Mouse (Mus musculus) neural tube, embryonic 12.5 days (tissue): ENCODE measurements around the gene Insyn1. TPM values are rescaled to one million over a fixed set of nuclear protein-coding genes. Genes with fewer than 3 reads are reported as not detected.

Experiments used
- ATAC-seq: fragments of 200-750 bp; cut with Nextera tagmentation; 2 replicates; pipeline ENCODE4 v1.8.0; 2017; ENCODE audit warnings: low read depth, mild to moderate bottlenecking, moderate TSS enrichment, moderate library complexity; ENCODE audit not compliant: low FRiP score
- H3K27ac ChIP-seq: fragments of 300-500 bp; sonication (generic); 2 replicates; pipeline ENCODE4 v1.5.1; 2016
- H3K27me3 ChIP-seq: fragments of 300-500 bp; sonication (generic); replicated peaks from 2 replicates; pipeline ENCODE4 v1.6.1; 2016; ENCODE audit warnings: mild to moderate bottlenecking
- H3K36me3 ChIP-seq: fragments of 300-500 bp; sonication (generic); 2 replicates; pipeline ENCODE4 v1.6.1; 2016; ENCODE audit warnings: mild to moderate bottlenecking
- H3K4me1 ChIP-seq: fragments of 300-500 bp; sonication (generic); 2 replicates; pipeline ENCODE4 v1.6.1; 2016
- H3K4me2 ChIP-seq: fragments of 300-500 bp; sonication (generic); replicated peaks from 2 replicates; pipeline ENCODE4 v1.6.1; 2016; ENCODE audit warnings: mild to moderate bottlenecking
- H3K4me3 ChIP-seq: fragments of 300-500 bp; sonication (generic); 2 replicates; pipeline ENCODE4 v1.5.1; 2016
- H3K9ac ChIP-seq: fragments of 300-500 bp; sonication (generic); 2 replicates; pipeline ENCODE4 v1.6.1; 2016; ENCODE audit warnings: mild to moderate bottlenecking
- H3K9me3 ChIP-seq: fragments of 300-500 bp; sonication (generic); 2 replicates; pipeline ENCODE4 v1.6.1; 2016; ENCODE audit warnings: mild to moderate bottlenecking
- WGBS: fragments of 180-500 bp; shearing (Covaris S2); methylation state at CpG from one replicate; pipeline ENCODE4 v1.1.7; 2016; 5-methylcytosine and 5-hydroxymethylcytosine counted together
- polyA plus RNA-seq: library from polyadenylated mRNA; unstranded; fragments of >200 nt; fragmentation: Nextera tagmentation; extraction: Ambion mirVana; gene quantifications from 2 replicates; pipeline ENCODE4 v1.2.1, GENCODE M21; 2016

Gene Insyn1
- polyA plus RNA-seq, 1 experiment from 2014 or later: 6.8 TPM

DNA sequence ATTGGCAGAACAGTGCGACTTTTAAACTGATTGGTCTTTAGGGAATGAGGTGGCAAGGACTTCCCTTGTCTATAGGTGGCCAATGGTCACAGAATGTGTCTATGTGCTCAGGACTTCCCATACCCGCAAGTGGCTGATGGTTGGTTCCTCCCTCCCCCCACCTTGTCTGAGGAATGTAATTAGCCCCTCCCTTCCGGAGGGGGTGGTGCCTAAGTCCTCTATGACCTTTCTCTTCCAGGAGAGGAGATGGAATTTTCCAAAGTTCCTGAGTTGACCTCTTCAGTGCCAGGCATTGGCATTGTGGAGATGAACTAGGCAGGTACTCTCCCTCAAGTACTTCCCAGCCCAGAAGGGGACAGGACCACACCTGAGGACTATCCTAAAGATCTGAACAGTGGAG, 33.5 kb upstream of the Insyn1 start:
- 37% methylated on average over 3 of the region's 3 CpGs for WGBS
- Histone ChIP-seq H3K27ac (no peak overlapping the region), H3K4me3 (no peak overlapping the region)

DNA sequence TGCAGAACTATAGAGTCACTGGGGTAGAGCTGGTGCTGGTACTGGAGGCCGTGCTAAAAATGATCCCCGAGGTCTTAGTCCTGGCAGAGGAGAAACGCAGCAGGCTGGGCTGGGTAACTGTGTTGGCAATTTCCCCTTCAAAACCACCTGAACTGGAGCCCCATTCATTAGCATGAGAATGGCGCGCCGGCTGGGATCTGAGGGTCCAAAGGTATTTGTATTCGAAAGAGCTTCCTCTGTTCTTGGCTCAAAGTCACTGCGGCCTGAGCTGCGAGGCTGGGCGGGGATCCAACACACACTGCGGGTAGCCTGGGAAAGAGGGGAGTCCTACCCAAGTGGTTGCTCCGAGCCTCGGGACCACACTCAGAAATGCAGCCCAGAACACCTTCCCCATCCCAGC, 32.6 kb upstream of the Insyn1 start:
- Histone ChIP-seq H3K4me3 (no peak overlapping the region), H3K27me3 (no peaks in the 10 kb centered on the region; the same call in 1 of the 2 replicates), H3K9ac (no peak overlapping the region), H3K36me3 (no peaks in the 10 kb centered on the region), H3K4me1 (peaks cover 20% of the 10 kb centered on the region), H3K4me2 (no peak overlapping the region), H3K27ac (no peak overlapping the region), H3K9me3 (no peaks in the 10 kb centered on the region)
- 6% methylated on average over 13 of the region's 13 CpGs for WGBS
- no peak for ATAC-seq

More for the DNA sequence above, 33.5 kb upstream of the Insyn1 start:
- no peak overlapping the region for H3K9ac ChIP-seq
- peaks cover 20% of the 10 kb centered on the region for H3K4me1 ChIP-seq
- no peak overlapping the region for H3K4me2 ChIP-seq
- H3K9me3 ChIP-seq: no peaks in the 10 kb centered on the region
- no peaks in the 10 kb centered on the region; the same call in 1 of the 2 replicates for H3K27me3 ChIP-seq
- no peaks in the 10 kb centered on the region for H3K36me3 ChIP-seq
- ATAC-seq: no peak

DNA sequence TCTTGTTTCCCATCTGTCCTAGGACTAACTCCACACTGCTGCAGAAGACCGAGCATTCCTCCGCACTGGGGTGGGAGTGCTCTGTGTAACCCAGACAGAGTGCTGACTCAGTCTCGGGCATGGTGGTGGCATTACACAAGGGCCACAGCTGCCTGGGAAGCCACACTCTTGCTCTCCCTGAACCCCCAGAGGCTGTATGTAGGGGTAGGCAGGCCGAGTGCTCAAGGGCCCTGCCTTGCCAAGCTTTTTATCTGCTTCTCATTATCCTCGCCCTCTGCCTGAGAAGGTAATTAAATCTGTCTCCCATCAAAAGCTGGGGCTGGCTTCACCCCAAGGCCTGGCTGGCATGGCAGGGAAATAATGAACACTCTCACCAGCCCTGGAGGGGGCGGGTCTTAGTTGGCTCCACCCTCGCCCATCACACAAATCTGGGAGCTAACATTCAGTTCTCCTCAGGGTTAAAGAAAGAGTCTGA, 30.9 kb upstream of the Insyn1 start:
- Histone ChIP-seq H3K4me1 (peaks cover 20% of the 10 kb centered on the region), H3K4me2 (no peak overlapping the region), H3K27ac (no peak overlapping the region), H3K27me3 (no peaks in the 10 kb centered on the region; the same call in 1 of the 2 replicates), H3K4me3 (no peak overlapping the region), H3K9ac (no peak overlapping the region), H3K9me3 (no peaks in the 10 kb centered on the region), H3K36me3 (no peaks in the 10 kb centered on the region)
- WGBS: 61% methylated on average over 7 of the region's 7 CpGs
- ATAC-seq: peak; percentile 63

DNA sequence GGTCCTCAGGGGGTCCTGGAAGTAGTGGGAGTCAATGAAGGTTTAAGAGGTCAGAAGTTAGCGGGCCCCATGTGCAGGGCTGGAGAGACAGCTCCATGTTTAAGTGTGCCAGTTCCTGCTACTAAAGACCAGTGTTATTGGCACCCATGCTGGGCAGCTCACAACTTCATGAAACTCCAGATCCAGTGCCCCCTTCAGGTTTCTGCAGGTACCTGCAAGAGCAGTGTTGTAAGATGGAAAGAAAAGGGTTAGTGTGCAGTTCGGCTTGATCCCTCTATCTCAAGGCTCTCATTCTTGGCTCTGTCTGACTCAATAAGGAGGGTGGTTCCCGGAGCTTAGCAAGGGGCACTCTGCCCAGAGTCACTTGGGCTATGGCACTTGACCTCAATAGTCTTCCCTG, 30.1 kb upstream of the Insyn1 start:
- no peak for ATAC-seq

DNA sequence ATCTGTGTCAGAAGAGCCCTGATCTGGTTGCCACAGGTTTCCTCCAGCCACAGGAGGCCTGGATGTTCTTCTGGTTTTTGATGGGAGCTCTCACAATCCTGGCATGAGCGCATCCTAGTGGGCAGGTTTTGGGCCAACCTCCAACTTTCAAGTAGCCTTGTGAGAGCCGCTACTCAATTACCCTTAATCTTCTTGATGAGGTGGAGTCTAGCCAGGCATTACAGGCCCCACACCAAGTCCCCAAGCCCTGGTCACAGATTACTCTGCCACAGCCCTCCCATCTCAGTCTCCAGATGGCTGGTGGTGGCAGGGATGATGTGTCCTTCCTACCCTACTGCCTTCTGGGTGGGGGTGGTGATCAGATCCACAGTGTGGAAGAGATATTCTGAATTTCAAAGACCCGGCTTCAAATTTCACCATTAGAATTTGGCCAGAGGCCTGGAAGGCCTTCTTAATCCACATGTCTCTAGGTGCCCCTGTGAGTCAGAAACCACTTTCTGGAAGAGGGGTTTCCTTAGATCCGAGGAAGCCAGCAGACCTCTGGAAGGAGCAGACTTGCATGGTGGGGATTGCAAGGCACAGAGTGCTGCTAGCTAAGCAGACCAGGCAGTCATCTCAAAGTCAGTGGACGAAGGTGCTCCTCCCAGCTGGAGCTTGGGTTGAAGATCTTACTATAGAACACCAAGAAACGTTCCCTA, 29.4 kb upstream of the Insyn1 start:
- no peak overlapping the region for H3K27ac ChIP-seq
- no peak overlapping the region for H3K4me3 ChIP-seq
- no peak overlapping the region for H3K4me2 ChIP-seq
- no peak for ATAC-seq
- no peaks in the 10 kb centered on the region; the same call in 1 of the 2 replicates for H3K27me3 ChIP-seq
- H3K4me1 ChIP-seq: peaks cover 20% of the 10 kb centered on the region
- WGBS: 87% methylated on average over 6 of the region's 6 CpGs
- no peaks in the 10 kb centered on the region for H3K9me3 ChIP-seq
- H3K9ac ChIP-seq: no peak overlapping the region
- no peaks in the 10 kb centered on the region for H3K36me3 ChIP-seq

More for the DNA sequence above, 30.1 kb upstream of the Insyn1 start:
- 86% methylated on average over 3 of the region's 3 CpGs for WGBS
- Histone ChIP-seq H3K4me3 (no peak overlapping the region), H3K9me3 (no peaks in the 10 kb centered on the region), H3K4me2 (no peak overlapping the region), H3K27me3 (no peaks in the 10 kb centered on the region; the same call in 1 of the 2 replicates), H3K27ac (no peak overlapping the region), H3K9ac (no peak overlapping the region), H3K36me3 (no peaks in the 10 kb centered on the region), H3K4me1 (peaks cover 20% of the 10 kb centered on the region)

DNA sequence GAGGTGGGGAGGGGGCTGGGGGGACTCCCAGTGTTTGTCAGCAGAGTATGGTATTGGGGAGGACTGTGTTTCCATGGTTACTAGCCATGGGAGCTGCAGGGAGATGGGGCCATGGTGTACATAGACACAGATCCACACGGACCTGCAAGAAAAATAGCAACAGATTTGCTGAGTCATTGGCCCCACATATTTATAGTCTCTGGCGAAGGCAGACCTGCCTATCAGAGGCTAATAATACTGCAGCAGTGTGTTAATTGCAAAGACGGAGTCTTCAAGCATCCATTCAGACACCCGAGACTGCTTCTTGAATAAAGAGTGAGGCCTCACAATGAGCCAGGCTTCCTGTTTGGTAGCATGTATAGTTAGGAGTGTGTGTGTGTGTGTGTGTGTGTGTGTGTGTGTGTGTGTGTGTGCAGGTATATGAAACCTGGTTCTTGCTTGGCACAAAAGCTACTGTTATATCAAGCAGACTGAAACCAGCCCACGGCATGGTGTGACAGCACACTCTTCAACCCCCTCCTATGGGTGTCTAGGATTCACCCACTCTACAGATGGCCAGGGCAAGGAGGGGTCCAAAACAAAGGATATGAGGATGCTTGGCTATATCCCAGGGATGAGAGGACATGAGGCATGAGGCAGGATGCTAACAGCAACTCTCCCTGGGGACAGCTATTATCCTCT, 20.9 kb upstream of the Insyn1 start:
- Histone ChIP-seq H3K9ac (no peak overlapping the region), H3K4me2 (no peak overlapping the region), H3K27ac (no peak overlapping the region), H3K4me1 (0 out of 2 replicates have a peak, but pooled peaks cover 4% of the 10 kb centered on the region), H3K27me3 (no peaks in the 10 kb centered on the region), H3K9me3 (no peaks in the 10 kb centered on the region), H3K4me3 (no peak overlapping the region), H3K36me3 (no peaks in the 10 kb centered on the region)
- no peak for ATAC-seq
- 68% methylated on average over 5 of the region's 5 CpGs for WGBS

DNA sequence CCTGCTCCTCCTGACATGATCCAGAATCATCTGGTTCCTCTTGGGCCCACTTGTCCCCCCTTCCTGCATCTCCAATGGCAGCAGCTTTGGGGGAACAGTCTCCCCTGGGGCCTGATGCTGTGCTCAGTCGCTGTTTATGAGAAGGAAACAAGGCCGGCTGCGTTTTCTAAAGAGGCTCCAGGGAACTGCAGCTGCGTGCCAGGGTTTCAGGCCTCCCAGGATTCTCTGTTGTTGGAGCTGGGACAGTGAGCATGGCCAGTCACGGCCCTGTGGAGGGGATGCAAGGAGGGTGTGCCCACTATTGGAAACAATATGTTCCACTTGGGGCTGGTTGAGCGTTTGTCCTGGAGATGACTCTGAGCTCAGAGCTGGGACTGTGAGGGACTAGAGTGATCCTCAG, 17.9 kb upstream of the Insyn1 start:
- Histone ChIP-seq H3K4me3 (no peak overlapping the region), H3K9me3 (no peaks in the 10 kb centered on the region), H3K27ac (no peak overlapping the region), H3K36me3 (no peaks in the 10 kb centered on the region), H3K4me1 (0 out of 2 replicates have a peak, but pooled peaks cover 4% of the 10 kb centered on the region), H3K9ac (no peak overlapping the region), H3K27me3 (no peaks in the 10 kb centered on the region), H3K4me2 (no peak overlapping the region)
- WGBS: 42% methylated on average over 6 of the region's 6 CpGs
- ATAC-seq: no peak

DNA sequence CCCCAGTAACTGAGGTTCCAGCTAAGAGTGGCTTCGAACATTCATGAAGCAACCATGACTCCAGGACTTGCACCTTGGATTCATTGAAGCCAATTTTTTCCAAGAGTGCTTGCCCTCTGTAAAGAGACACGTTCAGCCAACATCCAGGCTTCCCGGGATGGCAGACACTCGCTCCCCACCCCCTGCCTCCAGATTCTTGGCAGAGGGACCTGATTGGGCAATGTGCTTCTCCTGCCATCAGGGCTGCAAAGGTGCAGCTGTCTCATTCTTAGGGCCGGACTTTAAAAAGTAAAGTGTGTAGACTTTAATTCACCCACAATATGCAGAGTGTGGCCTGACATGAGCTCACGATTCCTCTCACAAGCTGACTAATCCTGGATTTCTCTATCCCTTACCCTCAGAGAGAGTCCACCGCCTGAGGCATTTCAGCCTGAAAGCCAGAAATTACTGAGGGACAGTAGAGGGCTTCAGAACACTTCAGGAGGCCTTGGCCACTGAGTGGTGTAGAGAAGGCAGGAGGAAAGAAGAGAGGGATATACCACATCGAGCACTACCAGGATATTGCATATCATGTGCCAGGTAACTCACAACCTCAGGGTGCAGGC, 15.1 kb upstream of the Insyn1 start:
- Histone ChIP-seq H3K4me1 (no peaks in the 10 kb centered on the region), H3K9me3 (no peaks in the 10 kb centered on the region), H3K27me3 (no peaks in the 10 kb centered on the region), H3K4me3 (no peak overlapping the region), H3K4me2 (no peak overlapping the region), H3K9ac (no peak overlapping the region), H3K27ac (no peak overlapping the region), H3K36me3 (no peaks in the 10 kb centered on the region)
- no peak for ATAC-seq
- 79% methylated on average over 8 of the region's 8 CpGs for WGBS

DNA sequence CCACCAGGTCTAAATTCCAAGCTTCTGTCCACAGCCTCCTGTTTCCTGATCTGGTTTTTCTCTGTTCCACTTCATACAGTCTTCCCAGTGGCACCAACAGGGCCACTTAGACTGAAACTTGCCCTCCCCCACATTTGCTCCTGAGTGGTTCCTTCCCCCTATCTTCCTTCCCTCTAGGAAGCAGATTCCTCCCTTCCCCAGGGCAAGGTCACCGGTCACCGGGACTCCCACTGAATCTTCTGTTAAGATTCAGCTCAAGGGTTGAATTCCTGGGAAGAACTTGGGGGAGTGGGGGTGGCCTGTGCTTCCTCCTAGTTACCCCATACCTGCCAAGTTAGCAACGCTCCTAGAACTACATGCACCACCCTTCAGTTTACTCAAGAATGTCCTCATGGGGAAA, 1.3 kb upstream of the Insyn1 start:
- peaks cover 16% of the 10 kb centered on the region for H3K4me1 ChIP-seq
- no peak overlapping the region for H3K9ac ChIP-seq
- no peak for ATAC-seq
- WGBS: 16% methylated on average over 3 of the region's 3 CpGs
- no peaks in the 10 kb centered on the region for H3K9me3 ChIP-seq
- no peak overlapping the region for H3K4me3 ChIP-seq
- peaks cover 35% of the 10 kb centered on the region for H3K27me3 ChIP-seq
- no peak overlapping the region for H3K27ac ChIP-seq
- H3K4me2 ChIP-seq: no peak overlapping the region
- H3K36me3 ChIP-seq: no peaks in the 10 kb centered on the region

DNA sequence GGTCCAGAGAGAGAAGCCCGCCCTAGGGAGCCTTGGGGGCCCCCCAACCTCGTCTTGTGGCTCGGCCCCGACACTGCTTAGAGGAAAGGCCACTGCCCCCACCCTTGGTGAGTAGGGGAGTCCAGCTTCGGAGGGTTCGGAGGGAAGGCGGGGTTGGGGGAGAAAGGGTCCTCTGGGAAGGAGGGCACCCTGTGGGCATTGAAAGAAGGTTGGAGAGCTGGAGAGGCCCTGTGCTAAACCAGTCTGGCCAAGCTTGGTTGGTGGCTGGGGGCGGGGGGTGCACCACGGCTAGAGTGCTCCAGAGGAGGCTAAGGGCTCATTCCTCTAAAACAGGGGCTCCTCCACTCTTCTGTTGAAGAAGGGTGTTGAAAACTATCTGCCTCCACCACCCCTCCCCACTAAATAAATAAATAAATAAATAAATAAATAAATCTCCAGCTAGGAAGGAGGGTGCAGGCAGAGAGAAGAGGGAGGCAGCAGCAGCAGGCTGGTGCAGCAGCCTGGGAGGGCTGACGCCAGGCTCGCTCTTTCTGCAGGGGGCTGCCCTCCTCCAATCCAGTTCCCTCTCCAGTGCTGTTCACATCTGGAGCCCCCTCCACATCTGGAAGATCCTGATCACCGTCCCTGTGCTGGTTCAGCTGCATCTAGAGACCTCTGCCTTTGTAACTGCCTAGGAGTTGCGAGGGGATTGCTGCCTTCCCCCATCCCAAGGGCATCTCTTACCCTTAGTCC, 896 bp downstream of the Insyn1 start:
- Histone ChIP-seq H3K36me3 (no peaks in the 10 kb centered on the region), H3K4me1 (peaks cover 16% of the 10 kb centered on the region), H3K27ac (no peak overlapping the region), H3K4me3 (peak overlapping the region; percentile 71), H3K4me2 (peak overlapping the region; percentile 98), H3K9me3 (no peaks in the 10 kb centered on the region), H3K27me3 (peaks cover 35% of the 10 kb centered on the region), H3K9ac (peak overlapping the region; percentile 85)
- whole genome bisulfite sequencing: 2% methylated on average over 13 of the region's 13 CpGs
- ATAC-seq: peak; percentile 34; the same call in 1 of the 2 replicates

DNA sequence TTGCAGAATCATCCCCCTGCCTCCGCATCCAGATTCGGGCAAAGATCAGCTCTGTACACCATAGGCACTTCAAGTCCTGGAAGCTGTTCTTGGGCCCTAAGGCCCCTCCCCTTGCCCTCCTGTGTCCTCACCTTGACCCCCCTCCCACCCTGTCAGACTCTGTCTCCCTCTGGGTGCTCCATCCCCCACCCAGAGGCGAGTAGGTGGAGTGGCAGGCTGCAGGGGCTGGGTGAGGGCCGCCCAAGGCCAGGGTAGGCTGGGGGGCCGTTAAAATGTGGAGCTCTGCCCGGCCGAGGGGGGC, 1.4 kb downstream of the Insyn1 start:
- Histone ChIP-seq H3K4me3 (peak overlapping the region; percentile 71), H3K9me3 (no peaks in the 10 kb centered on the region), H3K4me2 (peak overlapping the region; percentile 98), H3K9ac (peak overlapping the region; percentile 41), H3K27ac (no peak overlapping the region), H3K27me3 (peaks cover 35% of the 10 kb centered on the region), H3K4me1 (peaks cover 16% of the 10 kb centered on the region), H3K36me3 (no peaks in the 10 kb centered on the region)
- WGBS: 11% methylated on average over 7 of the region's 7 CpGs
- peak; percentile 30; the same call in 1 of the 2 replicates for ATAC-seq

DNA sequence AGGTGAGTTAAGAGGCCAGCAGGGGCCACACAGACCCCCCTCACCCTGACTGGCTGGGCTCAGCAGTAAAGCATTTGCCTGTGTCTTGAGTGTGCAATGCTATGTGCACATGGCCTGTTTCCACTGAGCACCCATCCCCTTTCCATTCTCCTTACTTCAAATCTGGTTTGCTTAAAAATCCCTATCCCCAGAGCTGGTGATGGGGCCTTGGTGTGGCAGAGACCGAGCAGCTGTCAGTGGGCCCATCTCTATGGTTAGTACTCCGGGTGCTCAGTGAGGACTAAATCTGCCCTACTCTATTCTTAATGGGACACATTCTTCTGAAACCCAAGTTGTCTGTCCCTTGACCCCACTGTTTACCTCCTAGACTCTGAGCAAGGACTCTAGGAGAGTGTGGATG, 2.0 kb downstream of the Insyn1 start:
- Histone ChIP-seq H3K4me1 (peaks cover 16% of the 10 kb centered on the region), H3K36me3 (no peaks in the 10 kb centered on the region), H3K27ac (no peak overlapping the region), H3K9ac (peak overlapping the region; percentile 41; the same call in 1 of the 2 replicates), H3K4me3 (no peak overlapping the region; the same call in 1 of the 2 replicates), H3K9me3 (no peaks in the 10 kb centered on the region), H3K4me2 (peak overlapping the region; percentile 98), H3K27me3 (peaks cover 32% of the 10 kb centered on the region)
- WGBS: 83% methylated on average over 2 of the region's 2 CpGs
- ATAC-seq: no peak
